Mouse (Mus musculus) thymus, adult 2 months (tissue): ENCODE measurements around the gene Phactr2.

ENCODE experiments used
- CTCF ChIP-seq: fragments of 200-500 bp; IDR thresholded peaks from 2 replicates; pipeline ENCODE4 v1.5.1; 2012; ENCODE audit warnings: mild to moderate bottlenecking, control low read depth, low read length, moderate library complexity, borderline replicate concordance; ENCODE audit not compliant: control insufficient read depth, poor library complexity, insufficient read depth; ENCODE audit errors: extremely low read depth
- POLR2A ChIP-seq: fragments of 200-500 bp; IDR thresholded peaks from 2 replicates; pipeline ENCODE4 v1.6.1; 2012; ENCODE audit warnings: mild to moderate bottlenecking, low read length, control low read depth, moderate library complexity; ENCODE audit not compliant: control insufficient read depth, poor library complexity, insufficient read depth; ENCODE audit errors: extremely low read depth

- TF ChIP-seq POLR2A (no peak), CTCF (no peak)
Measured at GRCm38 (mm10) chr10:13171461-13171860, 302.8 kb downstream of the Phactr2 start.
